Mouse (Mus musculus) gastrocnemius, postnatal 14 days (tissue): ENCODE results near the gene Gdpd4. TPM values are rescaled to one million over a fixed set of nuclear protein-coding genes. Genes with fewer than 3 reads are reported as not detected.
A peak's percentile ranks its signal among the peaks of the same experiment; 100 is the strongest.

Source experiments
- DNase-seq: peaks from one replicate; pipeline ENCODE4 v3.0.0; 2021; ENCODE audit warnings: mixed read lengths
- intact Hi-C: fragments of 180-260 bp; cut with DNase I; formaldehyde crosslinking; loops from one replicate; pipeline ENCODE4 v1.15.1; 2025; ENCODE audit warnings: low total_unique reads
- long read RNA-seq, 2 experiments: library from polyadenylated mRNA; stranded (forward); transcript quantifications; one replicate each; pipeline ENCODE4 v2.0.0; 2021
- total RNA-seq, 2 experiments: library from RNA; stranded (reverse); gene quantifications; 2 replicates each; pipeline ENCODE4 v1.2.3; 2021

Gene Gdpd4
- under 1 TPM; 0.07 to 0.08 TPM for total RNA-seq
- long read RNA-seq, experiment 1, result 0 reads
- long read RNA-seq, experiment 2, partial matches to known transcripts, result 1 of 1 reads
- long read RNA-seq, experiment 2, other reads (novel, unspliced or antisense), result 0 of 1 reads

DNA sequence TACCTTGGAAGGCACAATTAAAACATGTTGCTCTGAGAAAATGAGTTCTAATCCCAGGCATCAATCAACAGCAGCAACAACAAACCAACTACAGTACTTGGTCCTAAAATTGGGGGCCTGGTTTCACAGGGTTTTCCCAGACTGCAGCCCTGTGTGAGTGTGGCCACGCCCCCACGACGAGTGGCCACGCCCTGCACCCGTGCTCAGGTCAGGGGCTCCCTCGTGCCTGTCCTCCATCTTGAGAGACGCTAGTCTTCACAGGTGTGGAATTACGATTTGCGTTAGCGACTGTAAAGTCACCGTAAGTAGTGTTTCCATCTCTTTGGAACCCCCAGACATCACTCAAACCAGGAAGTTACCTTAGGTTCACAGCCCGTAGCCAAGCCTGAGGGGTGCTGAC lies at the start of gene Gdpd4:
TSS of gene Gdpd4 (plus strand) at position 214 of the 400 bp plus-strand sequence.
- intact Hi-C loops, result no loop called here
- DNase-seq, result no peak

DNA sequence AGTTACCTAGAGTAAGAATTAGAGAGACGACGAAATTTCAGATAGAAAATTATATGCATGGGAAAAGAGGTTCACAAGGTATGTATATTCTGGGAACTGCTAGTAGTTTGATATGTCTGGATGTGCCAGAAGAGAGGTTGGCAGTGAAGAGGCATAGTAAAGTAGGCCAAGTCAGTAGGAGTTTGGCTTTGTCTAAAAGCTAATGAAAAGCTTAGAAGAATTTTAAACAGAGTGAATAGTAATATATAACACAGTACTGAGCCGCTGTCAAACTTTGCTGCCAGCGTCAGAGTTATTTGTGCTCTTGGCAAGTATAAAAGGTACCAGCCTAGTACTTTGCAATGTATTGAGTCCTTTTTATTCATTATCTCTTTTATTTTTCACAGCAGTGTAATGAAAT lies 47.4 kb upstream of the Gdpd4 start:
- DNase-seq, result no peak
- intact Hi-C loops, result no loop called here

GRCm38 (mm10) chr7:97873317-97873716 lies 46.4 kb upstream of the Gdpd4 start:
- intact Hi-C loops, result no loop called here
- no peak for DNase-seq

GRCm38 (mm10) chr7:97877846-97878538 lies 41.8 kb upstream of the Gdpd4 start:
- intact Hi-C loops, result no loop called here
- no peak for DNase-seq

DNA sequence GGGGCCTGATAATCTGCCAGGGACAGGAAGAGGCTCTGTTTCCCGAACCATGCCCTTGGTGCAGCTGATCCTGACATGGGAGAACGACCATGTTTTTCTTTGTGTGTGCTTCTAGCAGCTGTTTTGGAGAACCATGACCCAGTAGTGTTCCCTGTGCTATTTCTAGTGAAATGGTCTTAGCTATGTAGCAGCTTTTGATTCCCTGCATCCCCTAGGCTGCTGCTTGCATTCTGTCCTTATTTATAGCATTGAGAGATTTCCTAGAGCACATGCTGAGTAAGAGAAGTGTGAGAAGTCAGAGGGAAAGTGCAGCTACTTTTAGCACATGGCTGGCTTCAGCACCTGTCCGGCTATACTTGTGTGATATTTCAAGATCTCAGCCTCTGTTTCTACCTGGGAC lies 8.1 kb upstream of the Gdpd4 start:
- no peak for DNase-seq
- intact Hi-C loops, result no loop called here

DNA sequence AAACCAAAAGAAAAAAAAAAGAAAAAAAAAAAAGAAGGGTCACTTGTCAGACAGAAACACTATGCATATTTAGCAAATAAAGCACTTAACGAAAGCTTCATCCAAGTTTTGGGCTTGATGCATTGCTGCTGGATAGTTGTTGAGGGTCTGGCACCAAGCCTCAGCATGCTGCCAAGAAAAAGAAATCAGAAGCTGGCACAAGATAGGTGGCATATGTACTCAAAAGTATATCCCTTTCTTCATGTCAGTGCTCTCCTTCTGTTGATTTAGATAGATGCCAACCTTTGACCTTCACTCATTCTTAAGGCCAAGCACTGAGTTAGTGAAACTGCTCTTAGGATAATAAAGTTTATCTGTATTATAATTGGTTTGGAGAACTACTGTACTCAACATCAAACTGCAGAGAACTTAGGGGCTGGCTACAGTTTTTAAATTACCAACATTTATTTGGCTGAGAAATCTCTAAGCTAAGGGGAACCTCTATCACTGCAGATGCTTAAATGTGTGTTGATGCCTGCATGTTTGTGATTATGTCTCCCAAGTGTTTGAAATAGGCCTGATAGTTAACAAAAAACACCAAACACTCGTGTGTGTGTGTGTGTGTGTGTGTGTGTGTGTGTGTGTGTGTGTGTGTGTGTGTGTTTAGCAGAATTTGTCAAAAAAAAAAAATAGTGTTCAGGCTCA lies 4.8 kb upstream of the Gdpd4 start:
- no peak for DNase-seq
- intact Hi-C loops, result no loop called here

GRCm38 (mm10) chr7:97925819-97926218 lies 6.1 kb downstream of the Gdpd4 start:
- intact Hi-C loops, result no loop called here
- no peak for DNase-seq

GRCm38 (mm10) chr7:97926978-97927377 lies 7.2 kb downstream of the Gdpd4 start:
- no peak for DNase-seq
- intact Hi-C loops, result no loop called here

GRCm38 (mm10) chr7:97944485-97944884 lies 24.7 kb downstream of the Gdpd4 start:
- DNase-seq, result no peak
- intact Hi-C loops, result no loop called here

GRCm38 (mm10) chr7:97972486-97972885 lies 52.7 kb downstream of the Gdpd4 start:
- no peak for DNase-seq
- intact Hi-C loops, result no loop called here

DNA sequence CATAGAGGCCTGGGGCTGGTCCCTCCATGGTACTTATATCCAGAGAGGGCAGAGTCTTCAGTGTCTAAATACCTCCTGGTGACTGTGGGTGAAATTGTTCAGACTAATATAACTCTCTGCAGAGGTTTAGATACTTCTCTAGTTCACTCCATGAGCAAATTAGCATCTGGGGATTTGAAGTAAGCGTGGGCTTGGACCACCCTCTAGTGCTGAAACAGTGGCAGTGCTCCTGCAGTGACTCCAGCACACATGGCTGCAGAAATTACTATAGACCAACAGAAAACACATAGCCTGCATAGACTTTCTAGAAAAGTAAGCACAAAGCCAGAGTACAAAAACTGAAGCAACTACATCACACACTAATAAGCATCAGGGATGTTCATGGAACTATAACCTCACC lies 57.7 kb downstream of the Gdpd4 start:
- peak; percentile 32 for DNase-seq
- intact Hi-C loops, result no loop called here

DNA sequence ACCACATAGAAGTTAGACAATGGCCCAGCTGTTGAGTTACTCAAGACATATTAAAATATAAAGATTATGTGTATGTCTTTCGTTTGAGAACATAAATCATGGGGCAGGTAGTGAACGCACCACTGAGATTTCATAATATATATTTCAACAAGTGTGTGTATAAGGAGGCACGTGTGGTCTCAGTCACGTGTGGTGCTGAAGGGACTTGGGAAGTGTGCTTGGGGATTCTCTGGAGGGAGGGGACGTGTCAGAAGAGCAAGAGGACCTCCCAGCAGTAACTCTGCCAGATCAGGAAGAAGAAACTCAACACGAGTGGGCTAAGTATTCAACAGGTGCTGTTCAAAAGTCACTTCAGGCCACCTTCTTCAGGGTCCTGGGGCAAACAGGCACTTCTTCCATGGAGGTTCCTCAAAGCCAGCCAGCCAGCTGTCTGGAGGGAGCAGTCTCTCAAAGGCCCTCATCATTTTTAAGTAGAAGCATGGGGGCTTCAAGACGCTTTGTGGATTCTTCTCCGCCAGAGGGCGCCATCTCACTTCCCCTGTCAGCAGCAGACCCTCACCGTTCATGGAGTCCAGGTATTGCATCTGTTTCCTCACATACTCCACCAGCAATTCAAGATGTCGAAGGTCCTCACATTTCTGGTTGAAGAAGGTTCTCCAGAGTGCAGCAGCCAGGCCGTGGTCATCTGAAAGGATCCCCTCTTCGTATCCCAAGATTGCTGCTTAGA lies 64.5 kb downstream of the Gdpd4 start:
- no peak for DNase-seq
- intact Hi-C loops, result no loop called here

DNA sequence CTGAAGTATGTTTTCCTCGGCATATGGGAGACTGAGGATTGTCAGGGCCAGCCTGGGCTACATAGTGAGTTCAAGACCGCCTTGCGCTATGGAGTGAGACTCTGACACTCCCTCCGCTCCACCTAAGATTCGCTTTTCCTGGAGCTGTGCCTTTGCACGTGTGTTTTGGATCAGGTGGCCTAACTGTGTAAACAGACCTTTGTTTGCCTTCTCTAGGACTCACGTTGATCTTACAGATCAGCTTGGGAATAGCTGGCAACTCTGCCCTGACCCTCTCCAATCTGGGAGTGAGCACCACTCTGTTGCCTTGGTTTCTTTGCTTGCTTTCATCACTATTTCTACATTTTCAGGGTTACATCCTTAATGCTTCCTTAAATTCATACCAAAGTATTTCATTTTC lies 82.9 kb downstream of the Gdpd4 start:
- no peak for DNase-seq
- intact Hi-C loops, result no loop called here

- no peak for DNase-seq
- intact Hi-C loops, result no loop called here
Measured at GRCm38 (mm10) chr7:98048101-98048824, 128.5 kb downstream of the Gdpd4 start.

DNA sequence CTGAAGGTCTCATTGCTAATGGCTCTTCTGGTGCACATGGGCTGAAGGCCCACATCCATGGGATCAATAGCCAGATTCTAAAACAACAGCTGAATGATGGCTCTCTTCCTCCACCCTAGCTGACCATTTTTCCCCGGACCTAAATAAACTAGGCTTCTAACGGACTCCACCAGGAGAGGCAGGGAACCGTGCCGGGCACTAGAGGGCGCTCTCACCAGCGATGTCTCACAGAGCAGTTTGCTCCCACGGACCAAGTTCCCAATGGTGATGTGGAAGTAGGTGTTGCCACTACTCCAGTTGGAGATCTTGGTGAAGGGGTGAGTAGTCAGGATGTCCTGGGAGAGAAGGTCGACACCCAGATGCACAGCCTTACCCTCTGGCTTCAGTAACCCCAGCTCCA lies 132.2 kb downstream of the Gdpd4 start:
- DNase-seq, result peak; percentile 53

DNA sequence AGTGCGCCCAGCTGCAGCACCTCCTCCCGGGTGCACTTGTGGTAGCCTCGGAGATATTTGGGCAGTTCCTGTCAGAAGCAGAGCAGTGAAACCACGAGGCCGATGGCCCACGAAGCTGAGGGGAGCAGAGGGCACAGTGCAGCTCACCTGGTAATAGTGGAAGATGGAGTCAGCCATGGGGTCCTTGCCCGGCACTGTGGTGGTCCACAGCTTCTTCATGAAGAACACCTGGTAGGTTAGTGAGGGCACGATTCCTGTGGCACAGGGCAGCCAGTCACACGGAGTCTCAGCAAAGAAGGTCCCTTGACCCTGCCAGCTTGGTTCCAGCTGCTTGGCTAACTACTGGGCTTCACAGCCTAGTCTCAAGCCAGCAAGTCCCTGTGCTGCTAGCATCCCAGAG lies 134.7 kb downstream of the Gdpd4 start:
- no peak for DNase-seq
- intact Hi-C loops, result no loop called here

More for the DNA sequence above, 132.2 kb downstream of the Gdpd4 start:
- intact Hi-C loops, result no loop called here

- intact Hi-C loops, result no loop called here
- DNase-seq, result no peak
Measured at GRCm38 (mm10) chr7:98054942-98055341, 135.2 kb downstream of the Gdpd4 start.

DNA sequence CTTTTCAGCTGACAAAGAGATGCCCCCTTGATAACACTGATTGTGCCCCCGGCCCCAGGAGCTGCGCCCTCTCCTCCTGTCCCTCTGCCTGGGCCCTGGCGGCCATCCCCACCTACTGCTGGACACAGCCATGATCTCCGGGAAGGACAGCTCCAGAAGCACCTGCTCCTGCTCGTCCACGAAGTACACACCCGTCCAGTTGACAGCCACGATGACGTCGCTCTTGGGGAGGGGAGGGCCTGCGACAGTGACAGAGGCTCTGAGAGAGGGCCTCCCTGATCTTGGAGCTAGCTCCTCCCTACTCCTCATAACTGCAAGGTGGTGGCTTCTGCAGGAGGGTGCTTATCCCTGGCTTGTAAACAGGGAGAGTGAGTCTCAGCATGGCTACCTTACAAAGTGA lies 146.5 kb downstream of the Gdpd4 start:
- intact Hi-C loops, result no loop called here
- DNase-seq, result peak; percentile 44

DNA sequence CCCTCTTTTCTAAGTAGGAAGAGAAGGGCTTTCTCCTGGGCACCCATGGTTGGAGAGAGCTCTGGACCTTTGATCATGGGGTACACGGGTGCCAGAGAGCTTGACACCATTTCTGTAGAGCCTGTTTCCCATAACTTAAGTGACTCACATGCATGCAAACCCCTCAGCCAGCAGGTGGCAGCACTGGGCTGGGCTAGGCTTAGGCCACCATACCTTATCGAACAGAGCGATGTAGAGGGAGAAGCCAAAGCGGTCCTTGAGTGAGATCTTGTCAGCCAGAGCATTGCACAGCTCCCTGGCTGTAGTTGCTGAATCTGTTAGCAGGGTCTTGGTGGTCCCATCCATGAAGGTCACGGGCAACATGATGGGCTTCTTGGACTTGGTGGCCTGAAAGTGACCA lies 151.9 kb downstream of the Gdpd4 start:
- DNase-seq, result peak; percentile 82
- intact Hi-C loops, result loop anchor here (2.0 kb wide), 1 partner anchor 47 kb away; the partner anchor contains the start of gene Myo7a

- intact Hi-C loops, result no loop called here
- DNase-seq, result no peak
Measured at GRCm38 (mm10) chr7:98077453-98077852, 157.7 kb downstream of the Gdpd4 start.
